Mouse (Mus musculus) ovary, postnatal 14 days (tissue): ENCODE data around the gene Flii.
A peak's percentile ranks its signal among the peaks of the same experiment; 100 is the strongest.

Experiments used
- DNase-seq: peaks from one replicate; pipeline ENCODE4 v3.0.0; 2022; ENCODE audit warnings: low spot score

Gene Flii

DNA sequence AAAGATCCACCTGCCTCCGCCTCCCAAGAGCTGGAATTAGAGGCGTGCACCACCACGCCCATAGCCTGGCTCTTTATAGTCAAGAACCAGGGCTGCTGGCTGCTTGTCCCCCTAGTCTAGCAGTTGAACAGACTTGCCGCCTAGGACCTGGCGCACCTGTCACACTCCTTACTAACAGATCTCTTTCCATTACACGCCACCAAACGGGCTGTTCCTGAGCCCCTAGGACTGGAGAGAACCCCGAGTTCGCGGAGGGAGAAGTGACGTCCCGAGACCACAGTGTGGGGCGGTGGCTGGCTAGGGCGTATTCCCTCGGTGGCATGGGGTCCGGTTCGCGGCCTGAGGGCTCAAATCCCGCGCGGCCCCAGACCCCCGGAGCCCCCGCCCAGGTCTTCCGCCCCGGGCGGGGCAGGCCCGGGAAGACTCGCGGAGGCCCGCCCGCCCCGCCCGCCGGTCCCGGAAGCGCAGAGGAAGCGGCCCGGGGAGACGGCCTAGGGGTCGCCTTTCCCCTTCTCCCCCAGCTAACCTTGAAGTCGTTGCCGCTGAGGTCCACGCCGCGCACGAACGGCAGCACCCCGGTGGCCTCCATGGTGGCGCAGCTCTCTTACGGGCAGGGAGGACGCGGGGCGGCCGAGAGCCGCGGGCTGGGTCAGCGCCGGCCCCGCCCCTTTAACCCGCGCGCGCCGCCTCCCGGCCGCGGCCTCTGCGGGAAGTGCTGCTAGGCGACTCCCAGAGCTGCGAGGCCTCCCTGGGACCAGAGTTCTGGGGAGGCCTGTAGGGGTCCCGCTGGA is at the start of gene Flii:
TSS of gene Flii (minus strand) at position 663 of the 791 bp plus-strand sequence.
- peak; percentile 79 for DNase-seq

DNA sequence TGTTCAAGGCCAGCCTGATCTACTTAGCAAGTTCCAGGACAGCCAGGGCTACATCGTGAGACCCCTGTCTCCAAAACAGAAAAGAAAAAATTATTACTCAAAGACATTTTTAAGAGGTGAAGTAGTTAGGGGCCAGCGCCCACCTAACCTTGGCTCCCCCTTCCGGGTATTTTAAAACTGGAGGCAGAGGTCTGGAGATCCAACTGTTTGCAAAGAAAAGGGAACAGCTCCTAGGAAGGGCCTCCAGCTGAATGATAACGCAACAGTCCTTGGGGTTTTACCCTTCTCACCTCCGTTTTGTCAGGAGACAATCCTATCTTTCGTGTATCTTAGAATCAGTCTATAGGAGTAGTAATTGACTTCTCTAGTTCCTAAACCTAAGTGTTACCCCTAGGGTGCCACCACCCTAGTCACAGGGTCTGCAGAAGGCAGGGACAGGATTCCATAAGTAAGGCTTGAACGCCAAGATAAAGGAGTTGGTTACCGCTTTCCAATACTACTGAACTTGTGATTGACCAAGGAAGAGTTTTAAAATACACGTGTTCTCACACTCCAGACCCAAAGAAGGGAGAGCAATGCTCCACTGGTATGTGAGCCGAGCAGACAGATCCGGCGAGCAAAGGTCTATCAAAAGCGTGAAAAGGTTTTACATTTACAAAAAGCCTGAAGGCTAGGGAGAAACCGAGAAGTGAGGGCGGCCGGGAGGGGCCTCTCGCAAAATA is 49.2 kb upstream of the Flii start:
- DNase-seq, result no peak

DNA sequence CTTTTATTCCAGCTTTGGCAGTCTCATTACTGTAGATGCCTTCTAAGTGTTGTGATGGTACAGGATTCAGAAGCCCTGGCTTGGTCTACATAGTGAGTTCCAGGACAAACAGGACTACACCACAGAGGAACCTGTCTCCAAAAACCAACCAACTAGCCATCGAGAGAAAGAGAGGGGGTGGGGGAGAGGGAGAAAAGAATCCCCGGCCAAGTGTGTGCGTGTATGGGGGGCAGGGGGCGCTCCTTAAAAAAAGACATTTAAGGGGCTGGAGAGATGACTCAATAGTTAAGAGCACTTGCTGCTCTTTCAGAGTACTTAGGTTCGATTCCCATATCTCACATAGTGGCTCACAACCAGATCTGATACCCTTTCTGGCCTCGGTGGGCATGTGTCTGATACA is 48.5 kb upstream of the Flii start:
- no peak for DNase-seq

- no peak for DNase-seq
Observed at GRCm38 (mm10) chr11:60774841-60775240, 47.8 kb upstream of the Flii start.

GRCm38 (mm10) chr11:60774158-60774689 is 47.2 kb upstream of the Flii start:
- no peak for DNase-seq

DNA sequence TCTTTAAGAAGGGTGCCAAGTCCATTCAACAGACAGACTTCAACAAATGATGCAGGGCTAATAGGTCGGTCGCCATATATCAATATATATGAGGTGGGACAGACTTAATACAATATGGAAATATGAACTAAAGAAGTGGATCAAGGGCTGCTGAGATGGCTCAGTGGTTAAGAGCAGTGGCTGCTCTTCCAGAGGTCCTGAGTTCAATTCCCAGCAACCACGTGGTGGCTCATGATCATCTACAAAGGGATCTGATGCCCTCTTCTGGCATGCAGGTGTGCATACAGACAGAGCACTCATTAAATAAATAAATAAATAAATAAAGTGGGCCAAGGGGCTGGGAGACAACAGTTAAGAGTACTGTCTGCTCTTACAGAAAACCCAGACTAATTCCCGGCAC is 45.1 kb upstream of the Flii start:
- no peak for DNase-seq

DNA sequence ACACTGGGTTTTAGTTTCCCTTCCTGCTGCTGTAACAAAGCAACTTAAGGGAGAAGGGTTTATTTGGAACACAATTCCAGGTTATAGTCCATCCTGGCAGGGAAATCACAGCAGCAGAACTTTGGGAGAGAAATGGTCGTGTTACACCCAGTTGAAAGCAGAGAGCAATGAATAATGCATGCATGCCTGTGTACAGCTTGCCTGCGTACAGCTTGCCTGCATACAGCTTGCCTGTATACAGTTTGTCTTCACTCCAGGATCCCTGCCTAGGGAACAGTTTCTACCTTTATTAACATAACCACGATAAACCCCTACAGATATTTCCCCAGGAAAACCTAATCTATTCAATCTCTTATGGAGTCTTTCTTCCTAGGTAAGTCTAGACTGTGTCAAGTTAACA is 43.7 kb upstream of the Flii start:
- DNase-seq, result no peak

DNA sequence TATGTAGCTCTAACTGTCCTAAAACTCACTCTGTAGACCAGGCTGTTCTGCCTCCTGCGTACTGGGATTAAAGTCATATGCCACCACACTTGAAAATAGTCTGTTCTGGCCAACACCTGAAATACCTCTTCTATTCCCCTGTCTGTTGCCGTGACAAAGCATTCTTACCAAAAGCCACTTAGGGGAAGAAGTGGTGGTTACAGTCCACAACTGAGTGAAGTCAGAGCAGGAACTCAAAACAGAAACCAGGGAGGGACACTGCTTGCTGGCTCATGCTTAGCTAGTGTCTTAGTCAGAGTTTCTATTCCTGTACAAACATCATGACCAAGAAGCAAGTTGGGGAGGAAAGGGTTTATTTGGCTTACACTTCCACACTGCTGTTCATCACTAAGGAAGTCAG is 42.3 kb upstream of the Flii start:
- no peak for DNase-seq

DNA sequence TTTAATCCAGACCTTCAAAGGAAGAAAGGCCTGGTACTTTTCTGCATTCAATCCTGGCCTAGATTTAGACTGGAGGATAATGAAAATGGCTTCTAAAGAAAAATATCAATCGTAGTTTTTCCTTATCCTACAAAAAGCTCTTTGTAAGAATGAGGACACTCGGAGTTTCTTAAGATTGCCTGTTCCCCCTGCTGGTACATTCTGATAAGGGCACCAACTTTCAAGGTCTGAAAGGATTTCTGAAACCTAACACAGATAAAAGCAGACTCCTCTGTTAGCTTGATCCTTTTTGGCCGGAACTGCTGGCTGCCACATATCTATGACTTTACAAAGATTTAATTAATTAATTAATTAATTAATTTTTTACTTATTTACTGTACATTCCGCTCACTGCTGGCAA is 39.9 kb upstream of the Flii start:
- no peak for DNase-seq

DNA sequence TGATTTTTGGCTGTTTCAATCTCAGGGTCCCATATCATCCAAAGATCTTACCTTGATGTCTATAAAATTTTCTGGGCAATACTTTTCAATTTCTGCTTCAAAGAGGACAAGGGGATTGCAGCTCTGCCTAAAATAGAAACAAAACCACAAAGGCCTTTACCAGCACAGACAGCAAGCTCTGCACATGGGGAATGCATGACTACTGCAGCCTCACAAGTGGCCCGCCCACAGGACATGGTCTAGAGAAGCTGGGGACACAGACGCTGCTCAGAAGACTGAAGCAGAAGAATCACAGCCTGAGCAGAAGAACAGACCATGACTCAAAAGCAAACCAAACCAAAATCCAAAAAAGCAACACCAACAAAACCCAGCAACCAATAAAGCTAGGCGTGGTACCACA is 34.6 kb upstream of the Flii start:
- DNase-seq, result no peak

GRCm38 (mm10) chr11:60755570-60755969 is 28.5 kb upstream of the Flii start:
- DNase-seq, result no peak

DNA sequence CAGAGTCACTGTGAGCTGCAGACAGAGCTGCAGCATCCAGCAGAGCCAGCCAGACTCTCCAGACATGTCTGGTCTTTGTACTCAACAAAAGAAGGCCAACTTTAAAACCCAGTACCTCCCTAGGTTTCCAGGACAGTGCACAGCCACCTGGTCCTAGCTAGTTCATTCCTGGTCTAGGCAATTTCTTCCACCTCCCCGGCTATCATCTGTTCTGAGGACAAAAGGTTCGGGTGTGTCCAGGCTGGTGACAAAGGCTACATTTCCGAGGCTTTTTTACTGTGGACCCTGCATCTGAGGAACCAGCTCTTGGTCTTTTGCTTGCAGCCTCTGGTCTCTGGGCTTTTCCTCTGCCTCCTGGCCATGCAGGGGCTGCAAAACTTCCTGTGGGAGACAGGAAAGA is 13.3 kb upstream of the Flii start:
- no peak for DNase-seq

DNA sequence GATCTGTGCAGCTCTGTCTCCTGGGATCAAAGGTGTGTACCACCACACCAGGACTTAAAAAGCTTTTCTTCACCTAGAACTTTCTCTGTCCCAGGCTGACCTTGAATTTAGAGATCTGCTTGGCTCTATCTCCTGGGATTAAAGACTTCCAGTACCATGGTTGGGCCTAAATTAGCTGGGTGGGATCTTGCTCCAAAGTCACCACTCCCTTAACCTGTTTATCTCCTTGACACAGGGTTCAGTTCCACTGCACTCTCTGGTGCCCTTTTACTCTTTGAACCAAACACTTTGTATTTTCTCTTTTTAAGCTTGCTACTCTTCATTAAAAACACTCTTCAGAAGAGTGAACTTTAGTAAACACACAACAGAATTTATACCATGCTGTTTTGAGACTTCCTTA is 10.4 kb upstream of the Flii start:
- DNase-seq, result no peak

- DNase-seq, result no peak
Observed at GRCm38 (mm10) chr11:60736491-60736890, 9.4 kb upstream of the Flii start.

GRCm38 (mm10) chr11:60735191-60735590 is 8.1 kb upstream of the Flii start:
- DNase-seq, result no peak

GRCm38 (mm10) chr11:60734206-60734605 is 7.1 kb upstream of the Flii start:
- DNase-seq, result no peak

DNA sequence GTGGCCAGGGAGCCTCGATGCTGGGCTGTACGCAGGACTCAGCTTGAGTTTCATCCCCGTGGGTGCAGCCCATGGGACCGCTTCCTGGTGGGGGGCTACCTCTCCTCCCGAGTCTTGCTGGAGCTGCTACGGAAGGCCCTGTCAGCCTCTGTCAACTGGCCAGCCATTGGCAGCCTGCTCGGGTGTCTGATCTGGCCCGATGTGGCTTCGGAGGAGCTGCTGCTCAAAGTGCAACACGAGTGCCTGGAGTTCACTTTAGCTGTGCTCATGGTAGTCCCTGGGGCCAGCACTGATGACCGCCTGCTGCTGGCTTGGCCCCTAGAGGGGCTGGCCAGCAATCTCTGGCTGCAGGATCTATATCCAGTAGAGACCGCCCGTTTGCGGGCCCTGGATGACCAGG is 4.2 kb upstream of the Flii start:
- DNase-seq, result no peak

DNA sequence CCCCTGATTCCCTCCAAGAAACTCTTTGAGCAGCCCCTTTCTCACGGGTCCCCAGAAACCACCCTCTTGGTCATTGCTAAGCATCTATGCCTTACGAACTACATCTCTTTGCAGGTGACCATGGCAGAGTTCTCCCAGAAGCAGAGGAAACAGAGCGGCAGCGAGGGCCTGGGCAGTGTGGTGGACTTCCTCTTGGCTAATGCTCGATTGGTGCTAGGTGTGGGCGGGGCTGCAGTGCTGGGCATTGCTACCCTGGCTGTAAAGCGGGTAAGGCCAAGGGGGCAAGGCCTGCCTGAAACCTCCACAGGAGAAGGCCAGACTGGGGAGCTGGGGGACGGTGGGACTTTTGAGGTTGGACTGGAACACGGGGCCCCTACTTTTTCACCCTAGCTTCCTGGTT is 3.1 kb upstream of the Flii start:
- no peak for DNase-seq

DNA sequence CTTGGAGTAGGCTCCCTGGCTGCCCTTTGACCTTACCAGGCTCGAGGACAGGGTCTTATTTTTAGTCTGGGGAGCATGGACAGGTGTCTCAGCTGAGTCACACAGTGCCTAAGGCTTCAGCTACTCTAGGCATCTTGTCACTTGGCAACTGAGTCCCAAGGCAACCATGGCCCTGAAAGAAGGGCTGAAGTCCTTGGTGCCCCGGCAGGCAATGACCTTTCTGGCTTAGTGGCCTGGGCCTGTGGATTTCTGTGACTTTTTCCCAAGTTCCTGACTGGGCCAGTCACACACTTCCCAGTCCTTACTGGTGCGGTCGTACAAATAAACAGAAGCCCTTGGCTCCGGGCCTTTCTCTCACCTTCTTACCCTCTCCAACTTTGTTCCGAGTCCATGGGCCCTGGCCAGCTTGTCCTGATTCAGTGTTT is 2.2 kb upstream of the Flii start:
- DNase-seq, result no peak

DNA sequence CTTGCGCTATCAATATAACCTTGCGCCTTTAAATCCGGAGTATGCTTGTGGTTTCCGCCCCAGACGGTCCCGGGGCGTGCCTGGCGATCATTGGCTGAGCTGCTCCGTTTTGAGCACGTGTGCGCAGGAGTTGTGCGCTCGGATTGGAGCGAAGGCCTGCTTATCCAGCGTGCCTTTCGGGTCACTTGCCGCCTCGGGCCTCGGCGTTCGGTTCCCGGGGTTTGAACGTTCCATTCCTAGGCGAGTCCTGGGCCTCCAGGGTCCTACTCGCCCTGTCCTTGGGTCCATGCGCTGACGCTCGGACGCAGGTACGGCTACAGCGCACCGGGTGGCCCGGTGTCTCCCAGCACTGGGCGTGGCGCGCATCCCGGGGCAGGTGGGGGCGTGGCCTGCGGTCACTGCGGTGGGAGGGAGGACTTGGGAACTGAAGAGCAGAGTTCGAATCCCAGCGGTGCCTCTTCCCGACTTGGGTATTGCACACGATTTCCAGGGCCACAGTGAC is 1.2 kb upstream of the Flii start, which contains the start of gene Mief2:
TSS of gene Mief2 (plus strand) at position 139 of the 502 bp plus-strand sequence.
- peak; percentile 80 for DNase-seq

- DNase-seq, result no peak
Observed at GRCm38 (mm10) chr11:60727392-60728140, 503 bp upstream of the Flii start.

GRCm38 (mm10) chr11:60719263-60719662 is 7.8 kb downstream of the Flii start:
- DNase-seq, result no peak
